Mouse (Mus musculus) left cerebral cortex, postnatal 14 days (tissue): ENCODE data around the gene Capn15. TPM values are rescaled to one million over a fixed set of nuclear protein-coding genes. Genes with fewer than 3 reads are reported as not detected.

Experiments used
- DNase-seq, 2 experiments: peaks; one replicate each; pipeline ENCODE4 v3.0.0; 2021 to 2022; ENCODE audit warnings: low spot score in 2 of 2, mixed read lengths in 1 of 2
- intact Hi-C: fragments of 180-260 bp; cut with DNase I; formaldehyde crosslinking; loops from one replicate; pipeline ENCODE4 v1.15.1; 2025
- total RNA-seq, 2 experiments: library from RNA; stranded (reverse); gene quantifications; 2 replicates each; pipeline ENCODE4 v1.2.3; 2021

Capn15 gene
- total RNA-seq, 2 experiments from 2014 or later = 46.5 to 50.0 TPM

DNA sequence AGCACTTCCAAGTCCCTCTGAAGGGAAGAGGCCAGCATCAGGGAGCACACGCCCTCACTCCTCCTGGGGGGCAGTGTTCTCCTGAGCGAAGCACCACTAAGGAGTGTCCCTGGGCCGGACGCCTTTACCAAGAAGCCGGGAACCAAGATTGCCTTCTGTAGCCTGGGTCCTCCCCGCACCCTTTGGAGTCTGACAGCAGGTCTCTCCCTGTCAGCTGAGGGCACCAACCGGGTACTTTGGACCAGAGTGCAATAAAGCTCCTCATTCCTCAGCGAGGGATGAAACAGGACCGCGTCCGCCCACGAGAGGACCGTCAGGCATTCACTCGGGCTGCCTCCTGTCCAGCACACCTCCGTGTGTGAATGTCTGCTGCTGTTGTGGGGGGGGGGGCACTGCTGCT lies 19.1 kb upstream of the Capn15 start:
- intact Hi-C loops = no loop called here

DNA sequence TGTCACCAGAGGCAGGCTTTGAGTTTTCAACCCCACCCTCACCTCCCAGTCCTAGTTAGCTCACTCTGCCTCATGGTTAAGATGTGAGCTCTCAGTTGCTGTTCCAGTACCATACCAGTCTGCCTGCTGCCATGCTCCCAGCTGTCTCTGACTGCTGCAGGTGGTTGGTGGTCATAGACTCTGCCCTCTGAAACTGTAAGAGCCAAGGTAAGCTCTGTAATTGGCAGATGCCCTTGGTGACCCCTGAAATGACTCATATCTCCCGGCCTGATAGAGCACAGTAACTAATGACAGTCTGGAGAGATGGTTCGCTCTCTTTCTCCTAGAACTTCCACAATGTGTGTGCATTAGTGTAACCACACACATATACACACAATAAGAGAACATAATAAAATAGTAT lies 18.3 kb upstream of the Capn15 start:
- DNase-seq = no peak
- intact Hi-C loops = no loop called here

More for the DNA sequence above, 19.1 kb upstream of the Capn15 start:
- DNase-seq = no peak

DNA sequence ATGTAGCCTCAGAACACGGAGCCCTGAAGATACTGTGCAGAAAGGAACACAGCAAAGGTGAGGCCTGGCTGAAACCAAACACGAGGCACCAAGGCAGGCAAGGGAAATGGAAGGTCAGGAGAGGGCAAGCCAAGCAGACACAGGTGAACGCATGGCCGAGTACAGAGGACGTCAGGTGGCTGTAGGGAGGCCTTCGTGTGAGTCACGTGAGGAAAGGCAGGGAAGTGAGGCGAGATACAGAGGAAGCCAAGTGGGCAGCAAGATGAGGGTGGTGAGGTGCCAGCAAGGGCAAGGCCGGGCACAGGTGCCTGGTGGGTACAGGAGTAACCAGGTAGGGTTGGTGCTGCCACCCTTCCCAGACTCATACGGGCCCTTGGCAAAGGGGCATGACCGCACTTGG lies 12.8 kb upstream of the Capn15 start:
- no peak for DNase-seq

DNA sequence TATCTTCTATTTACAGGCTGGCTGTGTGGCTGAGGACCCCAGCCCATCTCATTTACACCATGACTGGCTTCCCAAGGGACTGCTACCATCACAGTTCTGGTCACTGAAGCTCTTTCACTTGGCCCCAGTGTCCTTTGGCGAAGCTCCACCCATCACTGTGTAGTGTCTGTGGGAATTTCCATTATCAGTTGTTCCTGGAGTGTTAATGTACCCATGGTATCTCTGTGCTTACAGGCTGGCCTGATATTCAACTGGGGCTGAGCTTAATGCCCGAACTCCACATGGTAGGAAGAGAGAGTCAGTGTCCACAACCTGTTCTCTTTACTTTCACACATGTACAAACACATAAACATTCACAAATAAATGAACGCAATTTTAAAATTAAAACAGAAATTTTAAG lies 7.9 kb upstream of the Capn15 start:
- no peak for DNase-seq
- intact Hi-C loops = no loop called here

More for the DNA sequence above, 12.8 kb upstream of the Capn15 start:
- intact Hi-C loops = no loop called here

DNA sequence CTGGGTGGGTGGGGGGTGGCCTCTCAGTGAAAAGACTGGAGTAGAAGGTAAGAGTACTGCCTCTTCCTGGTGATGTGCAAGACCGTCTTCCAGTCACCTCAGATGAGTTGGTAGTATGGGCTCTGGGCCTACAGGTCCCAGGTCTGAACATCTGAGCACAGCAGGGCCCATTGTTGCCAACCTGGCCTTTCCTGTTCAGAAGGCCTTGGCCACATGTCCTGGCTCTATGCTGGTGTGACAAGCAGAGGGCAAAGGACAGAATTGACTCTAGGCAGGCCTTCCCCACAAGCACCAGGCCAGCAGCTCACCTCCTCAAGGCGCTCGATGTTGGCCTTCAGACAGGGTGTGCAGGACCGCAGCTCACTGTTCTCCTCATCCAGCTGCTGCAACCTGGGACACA lies 6.7 kb upstream of the Capn15 start:
- DNase-seq = no peak
- intact Hi-C loops = no loop called here

DNA sequence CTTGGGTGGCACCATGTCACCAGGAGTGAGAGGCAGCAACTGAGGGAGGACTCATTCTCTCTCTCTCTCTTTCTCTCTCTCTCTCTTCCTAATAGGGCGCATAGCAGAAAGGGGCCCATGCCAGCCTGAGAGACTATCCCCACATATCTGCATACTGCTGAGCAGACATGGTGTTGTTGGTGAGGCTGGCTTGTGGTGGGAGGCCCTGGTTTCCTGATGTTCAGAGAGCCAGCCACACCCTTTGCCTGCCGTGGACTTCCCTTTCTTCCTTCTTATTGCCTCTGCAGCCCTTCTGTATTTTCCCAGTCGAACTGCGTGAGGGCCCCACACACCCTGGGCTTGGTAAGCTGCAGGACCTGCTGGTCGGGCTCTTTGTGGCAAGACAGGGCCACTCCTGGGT lies 4.7 kb upstream of the Capn15 start:
- intact Hi-C loops = no loop called here
- DNase-seq = no peak

DNA sequence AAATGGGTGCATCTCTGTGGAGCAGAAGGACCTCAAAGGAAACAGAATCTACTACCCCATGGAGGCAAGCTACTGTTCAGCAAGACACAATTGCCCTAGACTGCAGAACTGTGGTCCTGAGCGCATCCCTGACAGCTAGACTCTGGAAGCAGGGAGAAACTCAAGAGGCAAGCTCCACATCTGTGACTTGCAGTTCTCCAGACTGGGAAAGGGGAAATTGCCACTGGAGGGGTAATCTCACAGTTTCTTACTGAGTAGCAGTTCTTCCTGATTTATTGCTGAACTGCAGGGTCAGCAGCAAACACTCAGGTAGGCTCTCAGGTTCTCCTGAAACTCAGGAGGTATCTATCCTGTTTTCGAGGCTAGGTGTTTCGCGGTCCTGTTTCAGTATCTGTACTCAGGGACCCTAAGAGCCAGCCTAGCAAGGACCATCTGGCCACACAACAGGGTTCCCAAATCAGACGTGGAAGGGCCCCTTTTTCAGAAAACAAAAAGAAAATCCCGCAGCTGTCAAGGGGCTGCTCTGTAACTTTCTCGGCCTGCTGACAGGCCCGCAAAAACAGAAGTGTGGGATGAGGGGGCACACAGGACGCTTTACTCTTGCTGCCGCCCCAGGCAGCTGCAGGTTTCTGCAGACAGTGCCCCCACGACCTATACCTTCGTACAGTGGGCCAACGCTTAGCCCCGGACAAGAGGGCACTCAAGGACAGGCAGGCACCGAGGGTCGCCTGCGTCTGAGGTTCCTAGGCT lies 865 bp downstream of the Capn15 start:
- no peak for DNase-seq
- intact Hi-C loops = loop anchor here (5.0 kb wide), 1 partner anchor 92 kb away; no protein-coding TSS in a partner anchor

DNA sequence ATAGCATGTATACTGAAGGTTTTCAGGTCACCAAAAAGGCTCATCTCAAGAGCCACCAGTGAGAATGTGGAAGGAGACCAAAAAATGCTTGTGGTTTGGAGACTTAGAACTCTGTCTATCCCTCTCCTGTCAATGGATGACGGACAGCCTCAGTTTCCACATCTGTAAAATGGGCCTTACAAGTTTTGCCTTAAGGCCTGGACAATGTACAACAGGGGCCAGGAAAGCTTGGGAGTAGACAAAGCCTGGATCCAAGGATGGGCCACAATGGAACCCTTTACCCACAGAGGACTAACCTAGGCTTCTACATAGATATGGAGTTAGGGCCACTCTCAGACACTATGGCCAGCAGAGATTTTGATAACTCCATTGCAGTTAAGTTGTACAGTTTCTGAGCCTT lies 1.5 kb downstream of the Capn15 start:
- intact Hi-C loops = no loop called here
- no peak for DNase-seq

DNA sequence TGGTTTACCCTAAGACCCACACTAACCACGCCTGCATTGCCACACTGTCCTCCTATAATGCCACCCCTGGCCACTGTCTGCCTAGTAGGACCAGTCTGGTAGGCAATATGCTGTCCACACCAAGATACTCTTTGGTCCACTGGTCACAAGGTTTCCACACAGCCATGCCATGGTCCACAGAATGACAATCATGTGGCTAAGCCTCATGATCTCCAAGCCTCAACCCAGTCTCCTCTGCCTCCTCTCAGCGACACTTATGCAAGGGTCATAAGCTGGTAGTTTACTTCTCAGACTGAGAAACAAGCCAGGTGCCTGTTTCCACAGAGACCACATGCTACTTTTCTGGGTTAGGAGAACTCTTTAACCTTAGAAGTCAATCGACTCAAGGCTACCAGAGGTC lies 2.7 kb downstream of the Capn15 start:
- DNase-seq = no peak
- intact Hi-C loops = no loop called here

DNA sequence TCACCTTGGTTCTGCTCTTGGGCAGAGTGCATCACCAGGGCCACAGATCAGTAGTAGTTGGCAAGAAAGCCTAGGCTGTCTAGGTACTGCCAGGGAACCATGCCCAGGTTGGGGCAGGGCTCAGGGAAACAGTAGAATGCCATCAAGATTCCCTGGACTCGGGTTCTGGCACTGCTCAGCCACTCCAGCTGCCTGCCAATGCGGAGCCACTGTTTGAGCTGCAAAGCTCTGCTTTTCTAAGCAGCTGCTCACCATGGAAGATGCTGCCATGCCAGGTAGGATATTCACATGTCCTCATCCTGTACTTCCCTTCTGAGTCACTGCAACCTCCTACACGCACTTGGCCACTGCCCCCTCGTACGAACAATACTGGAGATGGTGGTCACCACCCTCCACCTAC lies 4.7 kb downstream of the Capn15 start:
- DNase-seq = peak in 1 of 2 experiments; percentile 48
- intact Hi-C loops = no loop called here

DNA sequence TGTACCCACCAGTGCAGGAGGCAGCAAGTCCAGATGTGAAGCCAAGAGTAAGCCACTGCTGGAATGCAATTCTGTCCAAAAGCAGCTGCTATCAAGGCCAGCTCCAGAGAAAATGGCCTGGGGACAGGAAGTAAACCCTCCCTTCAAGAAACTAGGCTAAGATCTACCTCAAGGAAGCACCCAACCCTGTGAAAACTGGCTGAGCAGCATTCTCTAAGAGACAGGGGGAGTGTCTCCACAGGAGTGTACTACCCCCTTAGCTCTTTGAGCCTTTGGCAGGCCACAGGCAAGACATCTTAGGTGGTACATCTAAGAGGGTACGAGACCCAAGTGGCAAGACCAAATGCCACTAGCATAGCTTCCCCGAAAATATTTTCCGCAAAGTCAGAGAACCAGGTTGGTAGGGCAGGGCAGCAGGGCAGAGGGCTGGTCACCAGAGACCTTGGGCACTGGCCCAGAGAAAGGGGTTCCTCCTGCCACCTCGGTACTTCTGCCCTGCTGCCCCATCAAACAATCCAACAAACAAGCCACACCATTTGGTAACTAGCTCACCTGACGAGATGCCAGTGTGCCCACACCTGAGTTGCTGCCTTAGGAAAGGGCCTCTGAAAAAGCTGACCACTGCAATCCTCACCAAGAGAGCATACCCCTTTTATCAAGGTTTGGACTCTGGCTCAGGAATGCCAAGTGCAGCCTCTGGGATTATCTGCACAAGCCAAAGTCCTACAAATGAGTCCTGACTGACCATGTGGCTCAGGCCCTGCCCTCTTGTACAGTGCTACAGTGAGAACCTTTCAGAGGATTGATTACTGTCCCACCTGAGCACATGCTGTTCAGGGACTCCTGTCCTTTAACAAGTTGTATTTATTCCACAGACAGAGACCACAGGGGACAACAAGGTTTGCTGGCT lies 5.5 kb downstream of the Capn15 start:
- intact Hi-C loops = no loop called here
- DNase-seq = no peak

DNA sequence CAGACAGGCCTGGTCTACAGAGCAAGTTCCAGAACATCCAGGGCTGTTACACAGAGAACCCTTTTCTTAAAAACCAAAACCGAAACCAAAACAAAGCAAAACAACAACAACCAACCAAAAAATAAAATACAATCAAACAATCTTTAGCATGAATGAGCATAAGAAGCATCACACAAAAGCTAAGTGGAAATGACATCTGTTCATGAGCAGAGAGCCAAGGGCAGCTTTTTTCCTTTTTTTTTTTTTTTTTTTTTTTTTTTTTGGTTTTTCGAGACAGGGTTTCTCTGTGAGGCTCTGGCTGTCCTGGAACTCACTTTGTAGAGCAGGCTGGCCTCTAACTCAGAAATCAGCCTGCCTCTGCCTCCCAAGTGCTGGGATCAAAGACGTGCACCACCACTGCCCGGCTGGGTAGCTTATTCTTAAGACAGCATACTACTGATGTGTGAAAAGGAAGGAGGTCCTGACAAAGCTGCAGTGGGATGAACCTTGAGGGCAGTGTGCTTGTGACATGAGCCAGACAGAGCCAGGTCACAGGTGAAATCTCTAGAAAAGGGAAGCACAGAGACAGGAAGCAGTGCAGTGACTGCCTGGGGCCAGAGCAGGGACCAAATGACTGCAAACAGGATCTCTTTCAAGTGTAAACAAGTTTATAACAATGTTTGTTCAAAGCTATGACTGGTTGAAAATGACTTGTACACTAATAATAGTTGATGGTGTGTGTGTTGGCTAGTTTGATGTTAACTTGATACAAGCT lies 14.5 kb downstream of the Capn15 start:
- intact Hi-C loops = no loop called here
- no peak for DNase-seq

DNA sequence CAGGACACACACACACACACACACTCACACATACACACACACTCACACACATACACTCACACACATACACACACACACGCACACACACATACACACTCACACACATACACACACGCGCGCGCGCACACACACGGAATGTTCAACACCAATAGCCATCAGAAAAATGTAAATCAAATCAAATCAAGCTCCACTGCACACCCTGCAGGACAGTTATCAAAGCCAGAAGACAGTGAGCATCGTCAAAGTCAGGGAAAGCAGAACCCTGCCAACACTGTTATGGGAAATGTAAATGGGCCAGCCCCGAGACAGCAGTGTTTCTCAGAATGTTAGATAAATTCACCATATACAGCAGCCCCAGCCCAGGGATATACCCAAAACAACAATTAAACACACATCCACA lies 15.1 kb downstream of the Capn15 start:
- no peak for DNase-seq
- intact Hi-C loops = no loop called here

DNA sequence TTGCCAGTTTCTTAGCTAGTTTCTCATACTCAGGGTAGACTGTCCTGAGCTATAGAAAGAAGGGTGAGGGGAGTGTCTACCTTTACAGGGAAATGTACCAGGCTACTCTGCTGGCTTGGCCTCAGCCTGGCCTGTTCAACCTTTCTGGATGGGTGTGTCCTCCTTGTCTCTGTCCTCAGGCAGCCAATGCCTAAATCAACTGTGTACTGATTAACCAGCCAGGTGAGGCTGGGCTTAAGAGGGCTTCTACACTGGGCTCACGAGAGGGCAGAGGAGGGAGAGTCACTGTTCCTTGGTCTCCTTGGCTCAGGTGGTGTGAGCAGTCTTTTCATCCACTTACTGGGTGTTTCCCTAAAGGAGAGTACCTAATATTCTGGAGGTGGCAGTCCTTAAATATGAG lies 17.4 kb downstream of the Capn15 start:
- intact Hi-C loops = no loop called here
- no peak for DNase-seq

DNA sequence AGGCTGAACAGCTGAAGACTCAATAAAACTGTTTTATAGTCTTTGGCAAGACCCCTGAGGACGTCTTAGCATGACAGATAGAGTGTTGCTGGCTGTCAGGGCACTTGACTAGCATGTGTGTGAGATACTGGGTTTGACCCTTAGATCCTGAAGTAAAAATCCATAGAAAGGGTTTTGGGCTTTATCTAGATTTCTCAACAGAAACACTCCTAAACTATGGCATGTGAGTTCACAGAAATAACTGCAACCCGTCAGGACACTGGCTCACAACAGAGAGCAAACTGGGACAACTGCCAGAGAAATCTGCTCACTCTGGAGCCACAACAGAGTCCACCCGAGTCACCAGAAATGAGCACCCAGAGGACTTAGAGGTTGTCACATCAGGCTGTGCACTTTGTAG lies 17.9 kb downstream of the Capn15 start:
- intact Hi-C loops = no loop called here

DNA sequence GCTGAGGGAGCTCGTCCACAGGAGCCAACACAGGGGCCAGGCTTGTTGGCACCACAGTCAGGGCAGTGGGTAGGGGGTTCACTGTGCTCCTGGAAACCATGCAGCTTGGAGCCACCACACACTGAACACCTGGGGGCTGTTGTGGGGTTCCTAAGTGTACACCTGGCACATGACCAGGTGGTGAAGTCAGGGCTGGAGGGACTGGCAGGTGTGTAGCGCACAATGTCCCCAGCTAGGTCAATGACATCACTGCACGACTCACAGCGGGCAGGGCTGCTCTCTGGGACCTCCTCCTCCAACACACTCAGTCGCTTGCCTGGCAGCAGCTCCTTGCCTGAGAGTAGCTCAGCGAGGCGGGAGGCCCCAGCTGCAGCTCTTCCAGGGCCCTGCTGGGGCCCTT lies 21.3 kb downstream of the Capn15 start:
- DNase-seq = no peak

More for the DNA sequence above, 17.9 kb downstream of the Capn15 start:
- DNase-seq = no peak

DNA sequence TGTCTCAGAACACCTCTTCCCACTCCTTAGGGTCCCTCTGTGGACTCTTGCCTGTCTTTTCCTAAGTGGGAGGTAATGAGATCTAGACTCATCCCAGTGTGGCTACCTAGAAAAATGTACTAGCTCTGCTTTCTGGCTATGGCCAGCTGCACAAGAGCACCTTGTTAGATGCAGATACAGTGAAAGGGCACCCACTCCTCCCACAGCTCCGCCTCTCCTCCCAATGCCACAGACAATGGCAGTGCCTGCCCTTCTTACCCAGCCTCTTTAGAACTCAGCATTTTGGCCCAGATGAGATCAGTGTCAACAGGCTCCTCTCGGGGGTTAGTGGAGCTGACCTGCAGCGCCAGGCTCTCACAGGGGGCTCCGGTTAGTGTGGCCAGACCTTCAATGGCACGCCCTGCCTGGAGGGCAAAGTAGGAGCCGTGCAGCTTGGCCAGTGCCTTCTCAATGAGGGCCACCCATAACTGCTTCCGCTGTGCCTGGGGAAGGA lies 23.1 kb downstream of the Capn15 start:
- intact Hi-C loops = no loop called here
- DNase-seq = no peak

More for the DNA sequence above, 21.3 kb downstream of the Capn15 start:
- intact Hi-C loops = no loop called here

DNA sequence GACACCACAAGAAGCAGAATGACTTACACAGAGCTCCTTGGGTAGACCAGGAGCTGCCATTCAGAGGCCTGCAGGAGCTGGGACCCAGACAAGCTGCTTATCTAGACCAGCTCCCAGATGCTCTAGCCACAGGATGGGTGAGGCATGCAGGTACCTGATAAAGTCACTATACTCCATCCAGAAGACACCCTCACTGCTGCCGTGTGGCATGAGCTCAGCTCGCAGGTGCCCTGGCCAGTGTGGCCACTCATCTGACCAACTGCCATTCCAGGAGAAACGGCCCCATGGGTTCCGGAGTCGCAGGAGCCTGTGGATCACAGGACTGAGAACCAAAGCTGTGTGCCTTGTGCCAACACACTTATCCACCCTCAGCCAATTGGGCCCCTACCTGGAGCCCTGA lies 24.0 kb downstream of the Capn15 start:
- DNase-seq = no peak
- intact Hi-C loops = no loop called here

DNA sequence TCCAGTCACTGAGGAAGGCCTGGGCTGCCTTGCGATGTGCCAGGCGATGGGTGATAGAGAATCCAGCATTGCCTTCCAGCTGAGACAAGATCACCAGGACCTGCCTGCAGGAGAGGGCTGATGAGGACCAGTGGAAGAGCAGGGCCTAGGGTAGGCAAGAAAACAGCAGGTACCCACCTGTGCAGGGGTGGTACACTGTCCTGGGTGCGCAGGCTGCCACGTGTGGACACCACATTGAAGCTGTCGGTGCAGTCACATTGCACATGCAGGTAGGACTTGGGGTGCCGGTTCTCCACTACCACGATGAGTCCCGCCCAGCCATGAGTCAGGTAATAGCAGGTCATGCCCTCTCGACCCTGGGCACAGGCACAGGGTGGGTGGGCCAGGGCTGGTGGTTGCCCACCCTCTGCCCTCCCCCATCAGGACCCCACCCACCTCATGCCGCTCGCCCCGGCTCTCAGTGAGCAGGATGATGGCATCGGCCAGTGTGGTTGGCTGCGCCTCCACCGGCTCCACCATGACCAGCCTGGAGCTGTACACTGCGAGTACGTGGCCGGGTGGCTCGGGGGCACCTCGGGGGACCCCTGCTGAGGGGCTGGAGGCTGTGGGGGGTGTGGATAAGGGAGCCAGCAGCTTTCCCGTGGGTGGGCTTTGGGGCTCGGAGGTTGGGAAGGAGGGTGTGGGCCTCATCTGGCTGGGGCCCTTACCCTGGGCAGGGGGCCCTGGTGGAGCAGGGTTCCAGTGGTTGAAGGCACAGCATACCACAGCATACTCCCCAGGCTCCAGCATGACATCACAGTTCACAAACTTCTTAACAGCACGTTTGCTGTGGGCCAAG lies 25.7 kb downstream of the Capn15 start:
- intact Hi-C loops = no loop called here
- no peak for DNase-seq
